Mouse (Mus musculus) MEL (cell line): Measurements from ENCODE around the gene Acr.

Experiments
- CHD2 ChIP-seq: IDR thresholded peaks from 2 replicates; pipeline ENCODE4 v1.6.1; 2011; ENCODE audit warnings: low read length, improper control_type of control experiment
- EP300 ChIP-seq, 2 experiments: IDR thresholded peaks; 2 replicates each; pipeline ENCODE4 v1.6.1; 2011; ENCODE audit warnings: improper control_type of control experiment in 2 of 2, low read length in 2 of 2, low read depth in 1 of 2, mild to moderate bottlenecking in 1 of 2
- KAT2A ChIP-seq: conservative IDR thresholded peaks from 2 replicates; pipeline ENCODE4 v1.6.1; 2012; ENCODE audit warnings: low read depth, low read length, improper control_type of control experiment, inconsistent platforms
- MEF2A ChIP-seq: IDR thresholded peaks from 2 replicates; pipeline ENCODE4 v1.6.1; 2014; ENCODE audit warnings: low read depth, mild to moderate bottlenecking, inconsistent platforms, low read length, improper control_type of control experiment; ENCODE audit not compliant: poor library complexity, insufficient replicate concordance, severe bottlenecking; ENCODE audit errors: extremely low read depth
- TBP ChIP-seq: IDR thresholded peaks from 2 replicates; pipeline ENCODE4 v1.8.0; 2011; ENCODE audit warnings: low read depth, low read length, improper control_type of control experiment

DNA sequence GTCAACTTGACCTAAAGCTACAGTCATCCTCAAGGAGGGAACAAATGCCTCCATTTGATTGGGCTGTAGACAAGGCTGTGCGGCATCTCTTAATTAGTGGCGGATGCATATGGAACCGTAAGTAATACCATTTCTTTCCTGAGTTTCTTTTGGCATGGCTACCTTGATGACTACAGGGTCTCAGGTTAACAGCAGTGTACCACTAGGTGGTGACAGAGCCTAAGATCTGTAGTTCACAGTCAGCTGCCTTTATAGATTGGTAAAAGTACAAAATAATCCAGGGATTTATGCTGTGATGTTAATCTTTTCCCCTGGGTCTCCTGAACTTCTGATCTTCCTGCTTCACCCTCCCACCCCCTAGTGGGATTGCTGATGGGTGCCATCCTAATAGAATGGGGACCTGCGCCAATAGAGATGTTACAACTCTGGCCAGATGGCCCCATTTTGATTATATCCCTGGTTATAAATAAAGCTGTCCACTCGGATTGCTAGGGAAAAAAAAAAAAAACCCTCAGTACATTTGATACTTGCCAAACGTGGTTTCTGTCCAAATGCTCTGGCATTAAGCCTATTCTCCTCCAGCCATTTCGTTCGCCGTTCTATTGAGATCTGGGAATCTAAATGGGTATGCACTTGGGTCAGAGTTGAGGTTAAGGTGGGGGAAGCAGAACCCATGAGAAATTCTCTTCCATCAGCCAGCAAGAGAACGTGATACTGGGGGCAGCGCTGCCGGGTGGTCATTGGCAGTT lies 37.9 kb downstream of the Acr start:
- TF ChIP-seq MEF2A (no peak), EP300 (IDR thresholded peaks at IDR 0.05; ENCODE audit: low read depth in 1 of 2, low read length in 2 of 2) (no peak), TBP (no peak), KAT2A (no peak), CHD2 (no peak)
